Mouse (Mus musculus): ENCODE results near the gene Ltc4s. TPM values are rescaled to one million over a fixed set of nuclear protein-coding genes. Genes with fewer than 3 reads are reported as not detected.

Gene Ltc4s
- total and polyA plus RNA-seq, 3 experiments = 0.47 to 2.0 (median 1.4) TPM

DNA sequence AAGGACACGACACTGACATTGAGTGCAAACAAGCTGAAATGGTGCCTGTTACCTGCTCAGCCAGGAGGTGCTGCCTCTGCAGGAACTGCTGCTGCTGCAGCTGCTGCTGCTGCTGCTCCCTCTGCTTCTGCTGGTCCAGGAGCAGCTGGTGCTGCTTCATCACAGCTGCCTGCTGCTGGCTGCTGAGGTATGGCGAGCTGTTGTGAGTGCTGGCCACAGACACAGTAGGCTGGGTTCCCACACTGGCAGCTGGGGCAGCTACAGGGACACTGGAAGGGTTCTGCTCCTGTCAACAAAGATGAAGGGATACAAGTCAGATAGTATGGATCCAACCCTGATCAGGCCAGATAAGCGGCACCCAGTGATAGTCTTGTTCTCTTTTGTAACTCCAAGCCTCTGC, 24.8 kb upstream of the Ltc4s start:
- Histone ChIP-seq H3K4me2 (ENCODE audit: insufficient read depth, low read depth, poor library complexity, severe bottlenecking) (no peak overlapping the region), H3K27ac (ENCODE audit: insufficient read depth, low read depth) (no peak overlapping the region), H3K79me2 (replicated peaks; ENCODE audit: control insufficient read depth, extremely low read depth, insufficient read depth, poor library complexity, severe bottlenecking) (no peaks in the 10 kb centered on the region), H3K9ac (ENCODE audit: insufficient read depth, low read depth) (no peak overlapping the region), H3K4me1 (ENCODE audit: control insufficient read depth in 1 of 2, insufficient read depth in 2 of 2) (no peaks in the 10 kb centered on the region), H3K9me3 (replicated peaks; ENCODE audit: low read length) (no peaks in the 10 kb centered on the region), H3K4me3 (replicated peaks in 1 of 3; ENCODE audit: low read depth in 2 of 3, low read length in 2 of 3, poor library complexity in 1 of 3) (no peak overlapping the region), H3K36me3 (replicated peaks in 1 of 2; ENCODE audit: control insufficient read depth in 1 of 2, insufficient read depth in 1 of 2, low read length in 1 of 2) (peaks cover 79 to 92% of the 10 kb centered on the region in 2 experiments), H3K27me3 (replicated peaks) (no peaks in the 10 kb centered on the region)
- TF ChIP-seq ZC3H11A (IDR thresholded peaks at IDR 0.05; ENCODE audit: low read depth, low read length) (no peak), ZNF384 (IDR thresholded peaks at IDR 0.05; ENCODE audit: low read depth, low read length) (no peak), NRF1 (IDR thresholded peaks at IDR 0.05; ENCODE audit: low read depth, low read length) (no peak), IRF4 (IDR thresholded peaks at IDR 0.05; ENCODE audit: low read depth, low read length) (no peak), MYC (IDR thresholded peaks at IDR 0.05; ENCODE audit: low read depth, low read length) (no peak), ZKSCAN1 (IDR thresholded peaks at IDR 0.05; ENCODE audit: borderline replicate concordance, low read depth, low read length) (no peak), NELFE (IDR thresholded peaks at IDR 0.05; ENCODE audit: low read depth, low read length) (no peak), KAT2A (IDR thresholded peaks at IDR 0.05; ENCODE audit: insufficient replicate concordance, low read length) (no peak), CHD2 (IDR thresholded peaks at IDR 0.05; ENCODE audit: low read length) (no peak)
- in situ Hi-C loops (cut with MboI; ENCODE audit: low pct_ligation_motif_present, low pct_unique_long_range_greater_than_20kb, low sequenced_read_pairs) (no loop called here), dilution Hi-C loops (cut with MboI; ENCODE audit: extremely low pct_ligation_motif_present, extremely low pct_unique_long_range_greater_than_20kb, low sequenced_read_pairs) (no loop called here)
- no peak for DNase-seq (ENCODE audit: extremely low read depth)

- in situ Hi-C loops (cut with MboI; ENCODE audit: low pct_ligation_motif_present, low pct_unique_long_range_greater_than_20kb, low sequenced_read_pairs) = no loop called here
- TF ChIP-seq E2F4 (IDR thresholded peaks at IDR 0.05; ENCODE audit: insufficient replicate concordance, low read depth, low read length) = no peak
- no peak for TF ChIP-seq ZC3H11A (IDR thresholded peaks at IDR 0.05; ENCODE audit: low read depth, low read length)
- no peak for TF ChIP-seq JUND (conservative IDR thresholded peaks at IDR 0.05; ENCODE audit: low read depth, low read length)
- peak; percentile 59 for TF ChIP-seq SMC3 (IDR thresholded peaks at IDR 0.05; ENCODE audit: low read depth, low read length)
- no peak for TF ChIP-seq GABPA (IDR thresholded peaks at IDR 0.05; ENCODE audit: insufficient replicate concordance, low read depth, low read length)
- peak; percentile 67 for TF ChIP-seq RAD21 (IDR thresholded peaks at IDR 0.05; ENCODE audit: low read depth, low read length)
- peak in 1 of 2 experiments; percentile 71; a peak in 2 of 4 replicates for TF ChIP-seq CTCF (conservative IDR thresholded peaks at IDR 0.05 in 1 of 2, IDR thresholded peaks at IDR 0.05 in 1 of 2; ENCODE audit: low read depth in 2 of 2, low read length in 2 of 2)
- H3K27me3 ChIP-seq (replicated peaks) = no peaks in the 10 kb centered on the region
- H3K9me3 ChIP-seq (replicated peaks; ENCODE audit: low read length) = no peaks in the 10 kb centered on the region
- peaks cover 85 to 94% of the 10 kb centered on the region in 2 experiments for H3K36me3 ChIP-seq (replicated peaks in 1 of 2; ENCODE audit: control insufficient read depth in 1 of 2, insufficient read depth in 1 of 2, low read length in 1 of 2)
- dilution Hi-C loops (cut with MboI; ENCODE audit: extremely low pct_ligation_motif_present, extremely low pct_unique_long_range_greater_than_20kb, low sequenced_read_pairs) = no loop called here
- H3K9ac ChIP-seq (ENCODE audit: insufficient read depth, low read depth) = no peak overlapping the region
- H3K4me3 ChIP-seq (replicated peaks in 1 of 3; ENCODE audit: low read depth in 2 of 3, low read length in 2 of 3, poor library complexity in 1 of 3) = no peak overlapping the region
- no peaks in the 10 kb centered on the region for H3K79me2 ChIP-seq (replicated peaks; ENCODE audit: control insufficient read depth, extremely low read depth, insufficient read depth, poor library complexity, severe bottlenecking)
- DNase-seq (ENCODE audit: extremely low read depth) = peak; percentile 39
- H3K4me1 ChIP-seq (ENCODE audit: control insufficient read depth in 1 of 2, insufficient read depth in 2 of 2) = no peaks in the 10 kb centered on the region
- H3K4me2 ChIP-seq (ENCODE audit: insufficient read depth, low read depth, poor library complexity, severe bottlenecking) = no peak overlapping the region
- H3K27ac ChIP-seq (ENCODE audit: insufficient read depth, low read depth) = no peak overlapping the region
Measured at GRCm38 (mm10) chr11:50262020-50262419, 23.6 kb upstream of the Ltc4s start.
